Mouse (Mus musculus) CD8-positive naive resting alpha-beta T cell, adult 2 months (primary cell): ENCODE measurements around the gene Ubox5.
"Not testable (repeated sequence)": the region's sequence is repeated elsewhere in the genome, so short reads cannot be mapped to it uniquely, and the experiment has no call there.

Source experiments
- DNase-seq, 2 experiments: peaks; one replicate each; pipeline ENCODE4 v3.0.0; 2022; ENCODE audit warnings: low read depth in 2 of 2, low spot score in 2 of 2

The Ubox5 gene

GRCm38 (mm10) chr2:130629839-130630203 lies at the start of gene Ubox5, which contains the start of gene Fastkd5:
TSS of gene Ubox5 (minus strand) at chr2:130630038.
TSS of gene Fastkd5 (minus strand) at chr2:130630027.
- DNase-seq = peak; percentile 61 to 72

GRCm38 (mm10) chr2:130679154-130679553 lies 49.3 kb upstream of the Ubox5 start:
- no peak for DNase-seq

- no peak for DNase-seq
These were observed 47.4 kb upstream of the Ubox5 start for GRCm38 (mm10) chr2:130677211-130677610.

- DNase-seq = peak; percentile 75 to 79
These were observed 37.7 kb upstream of the Ubox5 start, which contains the start of gene Itpa for GRCm38 (mm10) chr2:130667559-130667958. TSS of gene Itpa (plus strand) at chr2:130667610.

GRCm38 (mm10) chr2:130664102-130664701 lies 34.4 kb upstream of the Ubox5 start, which contains the start of gene Ddrgk1:
TSS of gene Ddrgk1 (minus strand) at chr2:130664659.
- peak; percentile 73 to 79 for DNase-seq

GRCm38 (mm10) chr2:130663342-130663741 lies 33.5 kb upstream of the Ubox5 start:
- DNase-seq = no peak

- DNase-seq = no peak
These were observed 28.7 kb upstream of the Ubox5 start for GRCm38 (mm10) chr2:130658530-130658929.

GRCm38 (mm10) chr2:130657541-130657940 lies 27.7 kb upstream of the Ubox5 start:
- no peak for DNase-seq

GRCm38 (mm10) chr2:130656536-130656935 lies 26.7 kb upstream of the Ubox5 start:
- DNase-seq = no peak

GRCm38 (mm10) chr2:130655660-130656339 lies 26.0 kb upstream of the Ubox5 start:
- DNase-seq = no peak

GRCm38 (mm10) chr2:130653760-130654159 lies 23.9 kb upstream of the Ubox5 start:
- no peak for DNase-seq

- DNase-seq = no peak
These were observed 23.5 kb upstream of the Ubox5 start for GRCm38 (mm10) chr2:130653303-130653702.

- not testable (repeated sequence) for DNase-seq
These were observed 19.2 kb upstream of the Ubox5 start for GRCm38 (mm10) chr2:130649028-130649427.

GRCm38 (mm10) chr2:130645198-130645597 lies 15.4 kb upstream of the Ubox5 start:
- DNase-seq = no peak

- peak; percentile 74 to 78 for DNase-seq
These were observed 13.0 kb upstream of the Ubox5 start, which contains the start of gene Lzts3 for GRCm38 (mm10) chr2:130642684-130643369. TSS of gene Lzts3 (minus strand) at chr2:130642803.

GRCm38 (mm10) chr2:130642197-130642660 lies 12.4 kb upstream of the Ubox5 start:
- DNase-seq = no peak

GRCm38 (mm10) chr2:130641351-130642025 lies 11.7 kb upstream of the Ubox5 start:
- no peak for DNase-seq

GRCm38 (mm10) chr2:130639276-130639675 lies 9.4 kb upstream of the Ubox5 start:
- no peak for DNase-seq

- DNase-seq = no peak
These were observed 8.3 kb upstream of the Ubox5 start for GRCm38 (mm10) chr2:130638101-130638611.

GRCm38 (mm10) chr2:130635847-130636246 lies 6.0 kb upstream of the Ubox5 start:
- no peak for DNase-seq
